Mouse (Mus musculus) neural tube, embryonic 11.5 days (tissue): Measurements from ENCODE around the gene Abcb4. TPM values are rescaled to one million over a fixed set of nuclear protein-coding genes. Genes with fewer than 3 reads are reported as not detected.

Source experiments
- ATAC-seq: fragments of 200-750 bp; cut with Nextera tagmentation; 2 replicates; pipeline ENCODE4 v1.8.0; 2017; ENCODE audit warnings: moderate number of reproducible peaks, mild to moderate bottlenecking, moderate TSS enrichment, moderate library complexity; ENCODE audit not compliant: insufficient read depth, low FRiP score, low TSS enrichment
- DNase-seq: peaks from one replicate; pipeline ENCODE4 v3.0.0-alpha.2; 2015; ENCODE audit warnings: low spot score
- H3K27ac ChIP-seq: fragments of 300-500 bp; sonication (generic); 2 replicates; pipeline ENCODE4 v1.5.1; 2014; ENCODE audit warnings: low read depth, mild to moderate bottlenecking, low read length
- H3K27me3 ChIP-seq: fragments of 300-500 bp; sonication (generic); 2 replicates; pipeline ENCODE4 v1.6.1; 2014; ENCODE audit warnings: mild to moderate bottlenecking, low read length, mixed read lengths; ENCODE audit not compliant: control insufficient read depth, insufficient read depth
- H3K36me3 ChIP-seq: fragments of 300-500 bp; sonication (generic); 2 replicates; pipeline ENCODE4 v1.6.1; 2014; ENCODE audit warnings: mild to moderate bottlenecking, low read length, moderate library complexity, mixed read lengths; ENCODE audit not compliant: control insufficient read depth, insufficient read depth
- H3K4me1 ChIP-seq: fragments of 300-500 bp; sonication (generic); 2 replicates; pipeline ENCODE4 v1.6.1; 2014; ENCODE audit warnings: low read length, mixed read lengths; ENCODE audit not compliant: control insufficient read depth, insufficient read depth
- H3K4me2 ChIP-seq: fragments of 300-500 bp; sonication (generic); 2 replicates; pipeline ENCODE4 v1.6.1; 2014; ENCODE audit warnings: low read depth, mild to moderate bottlenecking, moderate library complexity
- H3K4me3 ChIP-seq: fragments of 300-500 bp; sonication (generic); 2 replicates; pipeline ENCODE4 v1.5.1; 2014; ENCODE audit warnings: low read depth, low read length
- H3K9ac ChIP-seq: fragments of 300-500 bp; sonication (generic); 2 replicates; pipeline ENCODE4 v1.6.1; 2014; ENCODE audit warnings: mild to moderate bottlenecking, low read length
- H3K9me3 ChIP-seq: fragments of 300-500 bp; sonication (generic); 2 replicates; pipeline ENCODE4 v1.6.1; 2016; ENCODE audit warnings: low read length; ENCODE audit not compliant: control insufficient read depth
- WGBS: fragments of 180-500 bp; shearing (Covaris S2); extraction: QIAGEN DNeasy Blood & Tissue Kit; methylation state at CpG from one replicate; pipeline ENCODE4 v1.1.7; 2014; 5-methylcytosine and 5-hydroxymethylcytosine counted together
- polyA plus RNA-seq: library from polyadenylated mRNA; unstranded; fragments of >200 nt; fragmentation: Nextera tagmentation; extraction: Ambion mirVana; gene quantifications from 2 replicates; pipeline ENCODE4 v1.2.1, GENCODE M21; 2014

Gene Abcb4
- polyA plus RNA-seq, 1 experiment from 2014 or later = 0.32 TPM

DNA sequence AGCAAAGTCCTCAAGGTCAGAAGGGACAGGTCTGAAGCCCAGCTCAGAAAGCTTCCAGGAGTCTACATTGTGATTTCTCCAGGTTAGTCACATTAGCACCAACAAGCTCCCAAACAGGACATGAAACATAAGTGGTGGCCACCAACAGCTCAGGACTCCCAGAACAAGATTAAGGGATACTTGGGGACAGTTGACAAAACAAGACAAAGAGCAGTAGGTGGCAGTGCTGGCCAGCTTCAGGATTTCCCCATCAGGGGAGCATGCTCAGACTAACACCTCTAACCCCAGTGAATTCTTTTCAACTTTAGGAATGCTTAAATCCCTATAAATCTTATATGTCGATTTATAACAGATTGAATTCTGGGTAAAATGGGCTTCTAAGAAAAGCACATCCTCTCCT lies 25.5 kb upstream of the Abcb4 start:
- DNase-seq (peak; percentile 32), ATAC-seq (no peak; the same call in 1 of the 2 replicates)
- 21% methylated on average over 1 of the region's 1 CpGs for WGBS
- Histone ChIP-seq H3K4me2 (no peak overlapping the region), H3K9ac (no peak overlapping the region), H3K27ac (no peak overlapping the region), H3K4me3 (no peak overlapping the region), H3K9me3 (no peaks in the 10 kb centered on the region), H3K27me3 (no peaks in the 10 kb centered on the region), H3K36me3 (no peaks in the 10 kb centered on the region), H3K4me1 (no peaks in the 10 kb centered on the region)

DNA sequence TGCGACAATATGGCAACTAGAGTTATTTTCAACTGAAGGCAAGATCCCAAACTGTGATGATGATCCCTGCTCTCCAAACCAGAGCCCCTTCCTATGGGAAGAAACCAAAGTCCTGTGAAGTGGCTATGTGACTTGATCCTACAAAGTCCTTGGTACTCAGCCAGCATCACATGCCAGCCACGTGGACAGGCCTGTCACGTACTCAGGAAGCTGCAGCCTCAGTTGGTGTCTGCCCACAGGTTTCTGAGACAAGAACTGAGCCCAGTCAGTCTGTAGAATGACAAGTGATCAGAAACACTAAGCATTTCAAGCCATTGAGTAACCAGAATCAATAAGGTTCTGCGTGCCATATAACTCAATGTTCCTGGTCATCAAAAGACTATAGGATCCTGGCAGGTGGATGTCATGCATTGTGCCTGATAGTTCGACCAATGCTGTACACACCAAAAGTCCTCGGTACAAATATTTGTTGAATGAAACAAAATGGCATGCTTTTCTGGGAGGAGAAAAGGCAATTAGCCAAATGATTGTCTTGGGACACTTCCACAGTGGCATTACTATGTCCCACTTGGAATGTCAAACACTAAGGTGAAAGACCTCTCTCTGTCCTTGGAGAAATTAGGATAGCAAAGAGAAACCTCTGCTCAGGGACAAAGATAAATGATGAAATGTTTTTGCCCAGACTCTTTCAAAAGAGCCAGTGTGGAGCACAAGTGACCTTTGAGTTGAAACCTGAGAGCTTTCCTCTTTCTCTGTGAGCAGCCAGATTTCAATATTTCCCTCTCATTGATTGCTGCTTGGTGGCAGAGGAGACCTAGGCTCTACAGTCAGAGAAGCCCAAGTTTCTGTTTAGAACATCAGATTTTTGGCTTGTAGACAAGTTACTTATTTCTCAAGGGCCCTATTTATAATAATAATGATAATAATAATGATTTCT lies 20.3 kb upstream of the Abcb4 start:
- WGBS = 88% methylated on average over 6 of the region's 6 CpGs
- no peak overlapping the region for H3K4me2 ChIP-seq
- H3K4me1 ChIP-seq = no peaks in the 10 kb centered on the region
- H3K27me3 ChIP-seq = no peaks in the 10 kb centered on the region
- no peaks in the 10 kb centered on the region for H3K36me3 ChIP-seq
- ATAC-seq = no peak
- no peak for DNase-seq
- no peaks in the 10 kb centered on the region for H3K9me3 ChIP-seq
- H3K4me3 ChIP-seq = no peak overlapping the region
- H3K9ac ChIP-seq = no peak overlapping the region
- no peak overlapping the region for H3K27ac ChIP-seq

DNA sequence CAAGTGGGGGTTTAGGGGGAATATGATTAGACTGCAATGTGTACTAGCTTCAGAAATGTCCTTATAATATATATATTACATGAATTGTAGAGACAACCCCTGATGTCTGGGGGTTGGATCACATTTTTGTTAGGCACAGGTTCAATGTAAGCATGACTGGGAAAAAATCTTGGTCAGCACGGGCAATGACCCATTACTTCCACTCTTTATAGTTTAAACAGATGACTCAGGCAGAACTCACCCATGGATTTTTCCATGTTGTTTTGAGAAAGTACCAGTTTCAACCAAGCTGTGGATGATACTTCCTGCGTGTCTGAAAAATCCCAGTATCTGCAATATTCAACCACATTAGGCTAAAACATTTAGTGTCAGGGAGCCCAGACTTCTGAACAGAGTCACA lies 16.4 kb upstream of the Abcb4 start:
- no peak for ATAC-seq

DNA sequence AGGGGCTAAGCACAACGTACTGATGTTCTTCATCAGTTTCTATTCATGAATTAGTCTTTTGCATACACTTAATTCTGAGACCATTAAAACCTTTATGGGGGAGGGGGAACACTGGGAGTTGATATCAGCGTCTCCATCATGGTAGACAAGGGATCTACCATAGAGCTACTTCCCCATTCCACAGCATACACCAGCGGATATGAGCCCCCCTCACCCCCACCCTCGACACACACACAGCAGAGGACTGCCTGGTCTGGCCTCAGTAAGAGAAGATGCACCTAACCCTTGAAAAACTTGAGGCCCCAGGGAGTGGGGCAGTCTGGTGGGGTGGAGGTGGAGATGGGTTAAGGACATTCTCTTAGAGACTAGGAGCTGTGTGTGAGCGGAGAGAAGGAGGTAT lies 15.7 kb upstream of the Abcb4 start:
- H3K9me3 ChIP-seq = no peaks in the 10 kb centered on the region
- no peak overlapping the region for H3K4me3 ChIP-seq
- no peak for DNase-seq
- no peak overlapping the region for H3K27ac ChIP-seq
- WGBS = 75% methylated on average over 5 of the region's 5 CpGs
- no peaks in the 10 kb centered on the region for H3K27me3 ChIP-seq
- no peak overlapping the region for H3K4me2 ChIP-seq
- H3K9ac ChIP-seq = no peak overlapping the region
- no peaks in the 10 kb centered on the region for H3K4me1 ChIP-seq
- no peaks in the 10 kb centered on the region for H3K36me3 ChIP-seq
- no peak for ATAC-seq

More for the DNA sequence above, 16.4 kb upstream of the Abcb4 start:
- 79% methylated on average over 2 of the region's 2 CpGs for whole genome bisulfite sequencing
- Histone ChIP-seq H3K9me3 (no peaks in the 10 kb centered on the region), H3K36me3 (no peaks in the 10 kb centered on the region), H3K4me1 (no peaks in the 10 kb centered on the region), H3K9ac (no peak overlapping the region), H3K4me2 (no peak overlapping the region), H3K27ac (no peak overlapping the region), H3K27me3 (no peaks in the 10 kb centered on the region), H3K4me3 (no peak overlapping the region)
- DNase-seq = no peak

DNA sequence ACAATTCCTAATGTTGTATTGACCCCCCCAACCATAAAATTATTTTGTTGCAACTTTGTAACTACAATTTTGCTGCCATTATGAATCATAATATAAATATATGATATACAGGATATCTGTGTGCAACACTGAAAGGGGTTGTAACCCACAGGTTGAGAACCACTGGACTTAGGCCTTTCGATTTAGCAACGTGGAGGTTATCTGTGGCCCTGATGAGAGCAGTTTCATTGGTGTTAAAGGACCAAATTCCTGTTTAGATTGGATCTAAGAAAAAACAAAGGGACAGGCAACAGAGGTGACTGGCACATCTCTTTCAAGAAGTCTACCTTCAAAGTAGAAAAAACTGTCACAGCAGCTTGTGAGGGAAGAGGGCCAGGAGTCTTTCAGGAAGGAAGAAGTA lies 7.7 kb upstream of the Abcb4 start:
- Histone ChIP-seq H3K4me1 (no peaks in the 10 kb centered on the region), H3K27ac (no peak overlapping the region), H3K9ac (no peak overlapping the region), H3K36me3 (no peaks in the 10 kb centered on the region), H3K9me3 (no peaks in the 10 kb centered on the region), H3K27me3 (no peaks in the 10 kb centered on the region), H3K4me2 (no peak overlapping the region), H3K4me3 (no peak overlapping the region)
- no peak for DNase-seq
- no peak for ATAC-seq
- WGBS = 79% methylated on average over 2 of the region's 2 CpGs

DNA sequence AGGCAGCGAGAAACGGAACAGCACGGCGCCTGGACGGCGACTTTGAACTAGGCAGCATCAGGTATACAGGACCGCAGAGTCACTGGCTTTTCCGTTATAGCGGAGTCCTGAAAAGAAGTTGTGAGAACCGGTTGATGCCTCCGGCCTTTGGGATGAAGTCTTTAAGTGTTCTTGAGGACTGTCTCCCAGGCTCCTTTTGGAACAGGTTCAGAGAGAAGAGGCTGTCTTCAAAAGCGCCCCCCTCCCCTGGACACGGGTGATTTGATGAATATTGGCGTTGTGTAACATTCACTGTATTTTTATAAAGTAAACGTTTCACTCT lies 548 bp downstream of the Abcb4 start:
- no peak for DNase-seq
- Histone ChIP-seq H3K9me3 (no peaks in the 10 kb centered on the region), H3K4me1 (no peaks in the 10 kb centered on the region), H3K27ac (no peak overlapping the region), H3K27me3 (0 out of 2 replicates have a peak, but pooled peaks cover 3% of the 10 kb centered on the region), H3K36me3 (no peaks in the 10 kb centered on the region), H3K4me2 (peak overlapping the region; percentile 87), H3K4me3 (peak overlapping the region; percentile 60), H3K9ac (peak overlapping the region; percentile 70)
- 13% methylated on average over 15 of the region's 15 CpGs for WGBS
- no peak; the same call in 1 of the 2 replicates for ATAC-seq

DNA sequence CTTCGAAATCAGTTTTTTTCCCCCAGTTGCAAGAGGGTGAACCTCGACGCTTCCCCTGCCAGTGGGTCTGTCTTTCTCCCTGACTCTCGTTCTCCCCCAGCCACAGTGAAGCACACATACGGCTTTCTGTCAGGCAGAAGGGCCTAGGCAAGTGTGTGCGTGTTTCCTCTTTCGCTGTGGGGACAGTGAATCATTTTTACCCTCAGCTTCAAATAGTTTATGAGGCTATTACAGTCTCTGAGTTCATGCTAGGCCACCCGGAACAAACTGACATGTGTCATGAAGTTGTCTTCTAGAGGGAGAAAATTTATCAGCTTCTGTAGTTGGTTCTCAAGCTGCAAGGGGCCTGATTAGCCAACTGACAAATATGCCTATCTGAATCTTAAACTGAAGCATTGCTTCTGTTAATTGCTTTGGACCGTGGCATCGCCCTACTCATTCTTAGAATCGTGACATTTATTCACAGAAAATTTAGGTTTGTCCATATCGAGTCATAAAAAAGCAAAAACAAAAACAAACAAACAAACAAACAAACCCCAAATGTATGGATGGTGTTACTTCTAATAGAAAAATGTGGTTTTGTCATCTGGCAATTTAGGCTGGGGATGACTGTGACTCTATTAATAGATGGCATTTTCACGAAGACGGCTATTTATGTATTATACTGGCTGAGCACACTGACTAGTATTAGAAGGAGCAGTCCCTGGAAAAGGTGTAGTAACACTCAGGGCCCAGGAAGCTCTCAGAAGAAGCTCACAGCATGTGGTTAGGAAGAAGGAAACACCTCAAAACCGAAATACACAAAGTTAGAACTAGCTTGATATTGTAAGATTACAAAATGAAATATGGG lies 1.3 kb downstream of the Abcb4 start:
- ATAC-seq (no peak), DNase-seq (no peak)
- Histone ChIP-seq H3K4me2 (no peak overlapping the region), H3K36me3 (no peaks in the 10 kb centered on the region), H3K27me3 (0 out of 2 replicates have a peak, but pooled peaks cover 3% of the 10 kb centered on the region), H3K9me3 (no peaks in the 10 kb centered on the region), H3K4me1 (no peaks in the 10 kb centered on the region), H3K27ac (no peak overlapping the region), H3K4me3 (no peak overlapping the region), H3K9ac (no peak overlapping the region)
- WGBS = 70% methylated on average over 15 of the region's 15 CpGs

DNA sequence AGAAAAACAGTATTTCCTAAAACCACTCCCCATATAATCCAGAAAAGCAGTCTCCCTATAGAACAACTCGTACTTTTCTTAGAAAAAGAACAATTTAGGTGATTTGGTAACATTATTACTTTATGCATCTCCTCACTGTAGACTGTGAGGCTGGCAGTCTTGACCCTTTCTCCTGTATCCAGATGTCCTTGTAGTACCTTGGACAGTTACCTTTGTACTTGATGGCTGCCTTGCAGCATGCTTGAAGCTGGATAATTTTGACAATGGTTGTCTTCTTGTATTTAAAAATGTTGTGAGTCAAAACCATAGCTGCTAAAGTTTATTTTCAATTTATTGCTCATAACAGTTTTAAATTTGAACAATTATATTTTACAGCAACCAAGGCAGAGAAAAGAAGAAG lies 2.7 kb downstream of the Abcb4 start:
- Histone ChIP-seq H3K4me3 (no peak overlapping the region), H3K9me3 (no peaks in the 10 kb centered on the region), H3K4me1 (no peaks in the 10 kb centered on the region), H3K36me3 (no peaks in the 10 kb centered on the region), H3K9ac (no peak overlapping the region), H3K27me3 (0 out of 2 replicates have a peak, but pooled peaks cover 3% of the 10 kb centered on the region), H3K4me2 (no peak overlapping the region), H3K27ac (no peak overlapping the region)
- DNase-seq (no peak), ATAC-seq (no peak)
- WGBS = 77% methylated on average over 1 of the region's 1 CpGs
